Mouse (Mus musculus): ENCODE results near the gene Olfr465-ps1. TPM values are rescaled to one million over a fixed set of nuclear protein-coding genes. Genes with fewer than 3 reads are reported as not detected.

The Olfr465-ps1 gene
- not detected in 2 replicates for polyA plus RNA-seq (2012; rRNA removed)

DNA sequence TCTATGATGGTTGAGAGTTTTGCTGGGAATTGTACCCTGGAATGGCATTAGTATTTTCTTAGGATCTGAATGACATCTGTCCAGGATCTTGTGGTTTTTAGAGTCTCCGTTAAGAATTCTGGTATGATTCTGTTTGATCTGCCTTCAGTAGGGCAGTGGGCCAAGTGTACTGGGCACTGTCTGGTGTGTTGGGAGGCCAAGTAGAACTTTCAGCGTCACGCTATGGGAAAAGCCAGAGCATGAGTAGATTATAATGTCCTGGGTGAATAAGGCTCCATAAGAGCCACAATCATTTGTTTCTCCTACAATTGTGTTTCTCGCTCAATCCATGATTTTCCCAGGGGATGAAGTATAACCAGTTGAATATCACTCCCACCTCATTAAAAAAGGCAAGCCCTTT, at the start of gene Olfr465-ps1:
Olfr465-ps1 (plus strand) TSS at position 301 of the 400 bp plus-strand sequence.
- DNase-seq (ENCODE audit: extremely low spot score in 1 of 2, low spot score in 1 of 2), result no peak

DNA sequence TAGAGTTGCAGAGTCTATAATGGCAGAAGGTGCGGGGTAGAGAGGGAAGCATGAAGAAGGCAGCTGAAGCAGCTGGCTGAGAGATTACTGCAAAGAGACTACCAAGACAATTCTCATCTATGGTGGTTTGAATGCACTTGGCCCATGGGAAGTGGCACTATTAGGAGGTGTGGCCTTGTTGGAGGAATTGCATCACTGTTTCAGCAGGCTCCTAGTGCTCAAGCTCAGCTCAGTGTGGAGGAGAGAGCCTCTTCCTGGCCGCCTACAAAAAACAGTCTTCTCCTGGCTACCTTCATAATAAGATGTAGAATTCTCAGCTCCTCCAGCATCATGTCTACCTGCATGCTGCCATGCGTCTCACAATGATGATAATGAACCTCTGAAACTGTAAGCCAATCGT, 42.0 kb upstream of the Olfr465-ps1 start:
- no peak for DNase-seq (ENCODE audit: extremely low spot score in 1 of 2, low spot score in 1 of 2)

DNA sequence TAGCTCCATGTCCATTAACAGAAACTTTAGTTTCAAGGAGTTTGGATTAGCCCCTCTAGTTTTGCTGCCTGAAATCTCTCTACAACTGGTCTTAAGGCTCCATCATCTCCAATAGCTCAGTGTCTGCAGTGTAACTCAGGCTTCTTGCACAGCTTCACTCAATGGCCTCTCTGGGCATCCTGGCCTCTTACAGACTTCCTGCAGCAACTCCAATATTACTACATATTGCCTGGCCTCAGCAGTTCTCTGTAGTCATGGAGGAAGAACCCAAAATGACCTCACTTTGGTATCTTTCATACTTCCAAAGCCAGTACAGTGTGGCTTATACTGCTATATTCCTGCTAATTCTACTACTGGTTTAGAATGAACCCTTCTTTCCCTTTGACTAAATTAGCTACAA, 40.9 kb upstream of the Olfr465-ps1 start:
- DNase-seq (ENCODE audit: extremely low spot score in 1 of 2, low spot score in 1 of 2), result no peak

DNA sequence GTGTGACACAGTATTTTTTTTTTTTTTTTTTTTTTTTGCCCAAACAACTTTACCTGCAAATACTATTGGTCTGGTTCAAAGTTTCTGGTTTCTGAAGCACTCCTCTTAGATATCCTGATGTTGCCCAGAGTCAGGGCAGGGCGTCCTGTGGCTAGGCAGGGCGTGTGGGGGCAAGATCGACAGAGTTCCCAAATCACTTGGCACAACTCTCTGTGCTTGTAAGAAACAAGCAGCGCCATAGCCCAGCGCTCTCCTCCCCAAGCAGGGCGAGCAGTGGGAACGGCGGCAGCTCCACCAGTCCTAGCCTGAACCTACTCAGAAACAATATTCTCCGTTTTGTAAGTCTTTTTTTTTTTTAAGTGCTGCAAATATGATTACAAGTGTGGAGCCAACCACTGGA, 37.2 kb upstream of the Olfr465-ps1 start:
- DNase-seq (ENCODE audit: extremely low spot score in 1 of 2, low spot score in 1 of 2), result no peak

DNA sequence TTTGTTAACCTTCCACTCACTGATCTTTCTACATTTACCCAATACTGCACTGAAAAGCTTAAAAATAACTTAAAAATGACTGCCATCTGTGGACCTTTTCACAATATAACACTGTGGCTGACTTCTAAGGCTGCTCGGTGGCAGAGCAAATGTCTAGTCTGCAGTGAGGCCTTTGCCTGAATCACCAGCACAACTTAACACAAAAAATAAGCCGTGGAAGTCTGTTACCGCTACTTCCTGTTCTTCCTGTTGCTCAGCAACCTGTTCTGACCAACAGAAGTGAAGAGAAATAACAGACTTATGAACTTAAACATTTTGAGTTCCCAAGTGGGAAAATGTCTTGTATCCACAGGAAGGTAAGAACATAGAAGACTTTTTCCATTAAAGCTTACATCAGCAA, 36.7 kb upstream of the Olfr465-ps1 start:
- DNase-seq (ENCODE audit: extremely low spot score in 1 of 2, low spot score in 1 of 2), result no peak

DNA sequence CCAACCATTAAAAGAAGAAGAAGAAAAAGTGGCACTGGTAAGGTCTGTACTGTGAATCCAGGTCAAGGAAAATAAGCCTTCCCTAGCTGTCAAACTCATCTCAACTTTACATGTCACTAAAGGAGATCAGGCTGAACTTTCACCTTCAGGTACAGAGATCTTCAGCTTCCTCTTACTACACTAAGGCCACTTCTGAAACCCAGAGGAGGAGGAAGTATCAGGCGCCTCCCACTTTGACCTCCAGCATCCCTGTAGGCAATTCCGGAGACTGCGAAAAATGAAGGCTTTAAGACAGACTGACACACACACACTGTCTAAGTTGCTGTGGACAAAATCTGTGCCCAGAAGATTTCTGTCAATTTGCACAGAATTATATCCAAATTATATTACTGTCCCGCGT, 25.9 kb upstream of the Olfr465-ps1 start:
- DNase-seq (ENCODE audit: extremely low spot score in 1 of 2, low spot score in 1 of 2), result no peak

DNA sequence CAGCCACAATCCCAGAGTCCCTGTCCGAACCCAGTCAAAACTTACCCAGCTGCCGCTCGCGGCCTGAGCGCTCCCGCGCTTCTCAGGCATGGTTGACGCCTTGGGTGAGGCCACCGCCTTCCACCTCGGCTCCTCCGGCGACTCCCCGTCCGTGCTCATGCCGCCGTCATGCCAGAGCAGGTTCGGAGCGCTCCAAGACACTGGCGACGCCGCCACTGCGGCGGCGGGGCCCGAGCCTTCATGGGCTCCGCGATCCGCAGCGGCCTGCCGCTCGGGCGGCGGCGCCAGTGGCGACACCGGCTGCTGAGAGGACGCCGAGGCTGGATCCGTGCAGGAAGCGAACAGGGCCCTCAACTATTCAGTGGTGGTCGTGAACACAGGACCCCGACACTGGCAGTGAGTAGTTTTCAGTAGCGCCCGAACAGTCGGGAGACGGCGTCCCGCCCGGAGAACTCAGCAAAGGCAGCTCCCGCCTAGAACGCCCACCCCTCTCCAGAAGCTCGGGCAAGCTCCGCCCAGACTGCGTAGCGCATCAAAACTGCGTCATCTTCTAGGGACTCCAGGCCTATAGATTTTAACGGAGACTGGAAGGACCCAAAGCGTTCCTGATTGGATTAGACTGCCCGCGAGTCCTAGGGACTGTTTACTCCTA, 25.3 kb upstream of the Olfr465-ps1 start, which contains the start of gene Mfsd14b:
Mfsd14b (minus strand) TSS at position 517 of the 652 bp plus-strand sequence.
- DNase-seq (ENCODE audit: extremely low spot score in 1 of 2, low spot score in 1 of 2), result peak; percentile 88 to 95

DNA sequence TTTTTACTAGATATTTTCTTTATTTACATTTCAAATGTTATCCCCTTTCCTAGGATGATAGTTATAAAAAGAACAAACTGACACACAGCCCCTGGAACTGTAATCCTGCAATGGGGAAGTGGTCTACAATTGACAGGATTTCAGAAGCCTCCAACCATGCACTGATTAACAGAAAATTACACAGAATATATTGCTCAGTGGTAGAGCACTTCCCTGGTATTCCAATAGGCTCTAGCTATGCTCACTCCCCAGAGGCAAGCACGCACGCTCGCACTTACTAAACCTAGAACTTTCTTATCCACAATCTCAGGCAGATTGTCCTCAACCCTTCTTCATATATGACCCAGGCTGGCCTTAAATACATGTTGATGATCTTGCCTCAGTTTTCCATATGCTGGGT, 24.6 kb upstream of the Olfr465-ps1 start:
- DNase-seq (ENCODE audit: extremely low spot score in 1 of 2, low spot score in 1 of 2), result no peak

DNA sequence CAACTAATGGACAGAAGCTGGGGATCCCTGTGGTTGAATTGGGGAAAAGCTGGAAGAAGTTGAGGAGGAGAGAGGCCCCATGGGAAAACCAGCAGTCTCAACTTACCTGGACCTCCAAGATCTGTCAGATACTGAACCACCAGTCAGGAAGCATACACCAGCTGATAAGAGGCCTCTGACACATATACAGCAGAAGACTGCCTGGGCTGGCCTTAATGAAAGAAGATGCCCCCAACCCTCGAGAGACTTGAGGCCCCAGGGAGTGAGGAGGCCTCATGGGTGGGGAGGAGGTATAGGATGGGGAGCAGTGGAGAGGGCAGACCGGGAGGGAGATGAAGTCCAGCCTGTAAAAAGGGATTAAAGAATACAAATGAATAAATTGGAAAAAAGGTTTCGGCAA, 16.9 kb upstream of the Olfr465-ps1 start:
- DNase-seq (ENCODE audit: extremely low spot score in 1 of 2, low spot score in 1 of 2), result no peak

DNA sequence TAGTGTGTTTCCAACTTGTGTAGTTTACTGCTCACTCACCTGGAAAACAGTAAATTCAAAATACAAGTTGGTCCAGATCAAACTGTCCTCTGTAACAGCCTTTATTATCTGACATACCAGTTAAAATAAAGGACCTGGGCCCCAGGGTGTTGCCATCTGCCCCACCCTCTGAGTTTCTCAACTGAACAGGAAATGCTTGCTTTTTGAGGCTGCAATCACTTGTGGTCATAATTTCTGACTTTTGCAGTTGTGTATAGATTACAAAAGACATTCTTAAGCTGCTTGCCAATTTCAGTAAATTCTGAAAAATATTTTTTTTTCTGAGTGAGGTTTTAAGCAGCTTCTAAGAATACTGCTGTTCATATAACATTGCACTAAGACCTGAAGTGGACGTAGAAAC, 15.8 kb upstream of the Olfr465-ps1 start:
- DNase-seq (ENCODE audit: extremely low spot score in 1 of 2, low spot score in 1 of 2), result no peak

DNA sequence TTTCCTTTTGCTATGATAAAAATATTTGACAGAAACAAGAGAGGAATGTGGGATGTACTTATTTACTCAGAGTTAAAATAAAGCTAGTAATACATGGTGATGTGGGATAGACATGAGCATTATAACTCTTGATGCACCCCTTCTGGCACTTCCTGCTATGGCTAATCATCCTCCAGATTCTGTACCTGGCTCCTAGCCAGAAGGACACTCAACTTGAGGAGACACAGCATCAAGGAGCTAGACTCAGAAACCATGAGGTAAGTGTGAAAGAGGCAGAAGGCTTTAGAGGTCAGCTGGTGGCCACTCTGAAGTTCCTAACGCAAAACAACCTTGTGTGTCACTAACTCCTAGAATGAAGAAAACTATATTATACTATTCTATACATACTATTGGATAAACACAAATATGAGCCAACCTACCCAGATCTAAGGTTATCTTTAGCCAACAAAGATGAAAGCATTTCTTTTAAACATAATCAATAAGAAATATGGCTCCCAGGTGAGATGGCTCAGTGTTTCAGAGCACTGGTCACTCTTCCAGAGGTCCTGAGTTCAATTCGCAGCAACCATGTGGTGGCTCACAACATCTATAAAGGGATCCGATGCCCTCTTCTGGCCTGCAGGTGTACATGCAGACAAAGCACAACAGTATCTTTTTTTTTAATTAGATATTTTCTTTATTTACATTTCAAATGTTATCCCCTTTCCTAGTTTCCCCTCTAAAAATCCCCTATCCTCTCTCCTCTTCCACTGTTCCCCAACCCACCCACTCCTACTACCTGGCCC, 10.6 kb upstream of the Olfr465-ps1 start:
- no peak for DNase-seq (ENCODE audit: extremely low spot score in 1 of 2, low spot score in 1 of 2)

DNA sequence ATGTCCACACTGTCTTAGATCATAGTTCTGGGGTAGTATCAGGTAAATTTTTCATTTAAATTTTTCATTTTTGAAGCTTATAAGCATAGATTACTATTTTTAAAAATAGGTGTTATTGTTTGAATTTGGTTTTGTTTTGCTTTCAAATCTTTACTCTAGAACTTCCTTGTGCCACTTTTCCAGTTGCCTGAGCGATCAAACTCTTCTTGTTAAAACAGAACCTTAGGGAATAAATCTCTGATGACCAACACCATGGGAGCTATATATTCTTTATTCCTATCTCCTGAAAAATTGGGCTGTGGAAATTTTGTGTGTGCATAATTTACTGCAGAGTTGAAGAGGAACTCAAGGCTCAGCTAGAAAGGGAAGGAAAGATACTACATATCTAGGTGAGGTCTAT, 12.1 kb downstream of the Olfr465-ps1 start, which contains the start of gene Olfr466:
Olfr466 (plus strand) TSS at position 301 of the 400 bp plus-strand sequence.
- no peak for DNase-seq (ENCODE audit: extremely low spot score in 1 of 2, low spot score in 1 of 2)

DNA sequence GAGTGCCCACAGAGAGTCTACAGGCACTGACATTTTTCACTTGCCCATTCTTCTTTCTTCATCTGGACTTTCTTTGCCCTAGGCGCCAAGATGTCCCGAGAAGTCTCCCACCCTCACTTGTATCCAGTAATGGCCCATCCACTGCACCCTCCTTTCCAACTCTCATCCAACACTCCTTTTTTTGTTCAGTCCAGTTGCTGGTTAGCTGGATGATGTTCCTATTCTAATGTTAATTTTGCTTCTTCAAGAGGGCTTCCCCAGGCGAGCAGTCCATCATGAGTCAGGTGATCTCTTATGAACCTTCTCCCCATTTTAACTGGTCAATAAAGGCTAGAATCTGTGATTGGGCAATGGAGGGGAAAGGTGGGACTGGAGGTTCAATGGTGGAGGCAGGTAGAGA, 36.2 kb downstream of the Olfr465-ps1 start:
- DNase-seq (ENCODE audit: extremely low spot score in 1 of 2, low spot score in 1 of 2), result no peak

DNA sequence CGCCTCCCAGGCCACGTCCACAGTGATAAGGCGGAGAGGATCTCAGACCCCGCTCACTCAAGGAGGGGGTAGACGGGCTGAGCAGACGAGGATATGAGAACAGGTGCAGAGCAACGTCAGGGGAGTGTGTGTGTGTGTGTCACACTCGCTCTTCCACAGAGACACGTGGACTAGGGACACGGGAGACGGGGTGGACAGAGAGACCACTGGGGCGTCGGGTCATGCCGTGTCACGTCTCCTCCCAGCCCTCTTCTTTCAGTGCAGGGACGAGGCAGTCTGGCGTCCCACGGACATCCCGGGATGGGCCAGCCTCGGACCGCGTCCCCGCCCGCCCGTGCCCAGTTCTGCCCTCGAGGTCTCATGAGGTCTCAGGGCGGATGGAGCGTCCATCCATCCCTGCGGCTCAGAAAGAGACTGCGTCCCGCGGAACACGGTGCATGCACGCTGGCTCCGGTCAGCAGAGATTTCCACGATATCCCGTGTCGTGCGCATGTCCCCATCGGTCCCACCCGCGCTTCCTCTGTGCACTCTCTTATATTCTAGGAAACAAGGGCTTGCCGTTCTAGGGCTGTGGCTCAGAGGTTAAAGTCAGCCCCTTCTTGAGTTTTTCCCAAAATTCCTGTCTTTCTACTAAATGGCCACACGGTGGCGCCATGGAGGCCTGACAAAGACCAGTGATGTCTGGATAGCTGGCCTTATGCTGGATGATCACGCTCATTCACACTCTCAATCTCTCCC, 38.0 kb downstream of the Olfr465-ps1 start:
- peak in 1 of 2 experiments; percentile 20 for DNase-seq (ENCODE audit: extremely low spot score in 1 of 2, low spot score in 1 of 2)

DNA sequence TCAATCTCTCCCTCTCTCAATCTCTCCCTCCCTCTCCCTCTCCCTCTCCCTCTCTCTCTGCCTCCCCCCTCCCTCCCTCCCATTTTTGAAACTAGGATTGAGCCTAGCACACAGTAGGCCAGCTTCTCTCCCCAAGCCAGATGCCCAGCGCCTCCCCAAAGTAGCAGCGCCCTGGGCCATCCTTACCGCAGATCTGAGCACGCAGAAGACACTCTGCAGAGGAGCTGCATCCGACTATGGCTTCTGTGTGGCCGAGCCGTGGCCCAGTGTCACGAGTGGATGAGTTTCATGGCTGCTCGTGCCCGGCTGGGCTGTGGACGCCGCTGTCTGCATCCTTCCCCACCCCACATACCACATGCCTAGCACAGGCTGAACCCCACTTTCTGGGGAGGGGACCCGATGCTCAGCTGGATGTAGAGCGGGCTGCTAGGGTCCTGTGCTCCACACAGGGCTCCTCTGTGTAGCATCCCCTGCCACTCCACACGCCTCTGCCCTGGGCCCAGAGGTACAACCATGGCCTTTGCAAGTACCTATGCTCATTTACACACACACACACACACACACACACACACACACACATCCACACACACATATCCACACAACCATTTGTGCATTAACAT, 38.7 kb downstream of the Olfr465-ps1 start:
- no peak for DNase-seq (ENCODE audit: extremely low spot score in 1 of 2, low spot score in 1 of 2)

Other genes starting within 250 kb of the Olfr465-ps1 start
- gene Cntnap3, start 234.1 kb upstream of the Olfr465-ps1 start, polyA plus RNA-seq (2012; rRNA removed), result 6.1 and 8.5 TPM in 2 replicates
- not detected in 2 replicates for gene Spata31, start 220.7 kb upstream of the Olfr465-ps1 start, polyA plus RNA-seq (2012; rRNA removed)
- not detected in 2 replicates for gene Spata31d1c, start 105.0 kb upstream of the Olfr465-ps1 start, polyA plus RNA-seq (2012; rRNA removed)
- gene Prss47, start 85.3 kb upstream of the Olfr465-ps1 start, polyA plus RNA-seq (2012; rRNA removed), result not detected in 2 replicates
- gene Mfsd14b, start 25.1 kb upstream of the Olfr465-ps1 start, polyA plus RNA-seq (2012; rRNA removed), result 28.6 and 31.4 TPM in 2 replicates
- gene Olfr466, start 12.2 kb downstream of the Olfr465-ps1 start, polyA plus RNA-seq (2012; rRNA removed), result not detected in 2 replicates
- gene Nlrp4f, start 67.9 kb downstream of the Olfr465-ps1 start, polyA plus RNA-seq (2012; rRNA removed), result 0.06 and 0.28 TPM in 2 replicates
- gene Gm10775, start 121.5 kb downstream of the Olfr465-ps1 start, polyA plus RNA-seq (2012; rRNA removed), result 0.71 and 0.86 TPM in 2 replicates
- 47.6 and 54.1 TPM in 2 replicates for gene Zfp369, start 140.7 kb downstream of the Olfr465-ps1 start, polyA plus RNA-seq (2012; rRNA removed)